Mouse (Mus musculus) left cerebral cortex, adult 2 months (tissue): ENCODE measurements around the gene Ifngr2. TPM values are rescaled to one million over a fixed set of nuclear protein-coding genes. Genes with fewer than 3 reads are reported as not detected.
"Not testable (repeated sequence)": the region's sequence is repeated elsewhere in the genome, so short reads cannot be mapped to it uniquely, and the experiment has no call there.

Experiments
- DNase-seq, 2 experiments: peaks; one replicate each; pipeline ENCODE4 v3.0.0; 2021 to 2022; ENCODE audit warnings: low spot score in 2 of 2, mixed read lengths in 1 of 2; ENCODE audit errors: extremely low spot score in 1 of 2
- H3K27ac ChIP-seq: fragments of 200-600 bp; 2 replicates; pipeline ENCODE4 v1.8.1; 2022
- H3K4me3 ChIP-seq: fragments of 200-600 bp; 2 replicates; pipeline ENCODE4 v1.8.1; 2022
- CTCF ChIP-seq: fragments of 200-600 bp; IDR thresholded peaks from 2 replicates; pipeline ENCODE4 v1.8.1; 2022; ENCODE audit warnings: antibody characterized with exemption, mild to moderate bottlenecking, moderate library complexity
- intact Hi-C: fragments of 180-260 bp; cut with DNase I; formaldehyde crosslinking; loops from one replicate; pipeline ENCODE4 v1.15.1; 2025
- total RNA-seq, 2 experiments: library from RNA; stranded (reverse); gene quantifications; 2 replicates each; pipeline ENCODE4 v1.2.3; 2021

Ifngr2 gene
- total RNA-seq, 2 experiments from 2014 or later, result 30.0 to 32.7 TPM

DNA sequence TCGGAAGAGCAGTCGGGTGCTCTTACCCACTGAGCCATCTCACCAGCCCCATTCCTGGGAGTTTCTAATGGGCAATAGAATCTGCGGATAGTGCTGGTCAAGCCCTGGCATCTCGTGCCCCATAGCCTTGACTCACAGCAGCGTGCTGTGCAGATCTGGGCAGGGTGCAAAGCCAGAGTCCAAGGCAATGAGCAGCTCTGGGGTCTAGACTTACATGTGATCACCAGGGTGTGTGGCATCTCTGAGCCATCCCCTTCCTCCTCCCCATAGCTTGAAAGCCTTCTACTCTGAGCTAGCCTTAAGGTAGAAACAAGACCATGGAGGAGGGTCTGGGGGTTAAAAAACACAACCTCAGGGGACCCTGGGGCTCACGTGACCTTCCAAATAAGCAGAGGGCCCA, 20.6 kb upstream of the Ifngr2 start:
- no peak overlapping the region for H3K4me3 ChIP-seq
- H3K27ac ChIP-seq, result no peak overlapping the region
- intact Hi-C loops, result no loop called here
- no peak for DNase-seq
- TF ChIP-seq CTCF, result no peak

DNA sequence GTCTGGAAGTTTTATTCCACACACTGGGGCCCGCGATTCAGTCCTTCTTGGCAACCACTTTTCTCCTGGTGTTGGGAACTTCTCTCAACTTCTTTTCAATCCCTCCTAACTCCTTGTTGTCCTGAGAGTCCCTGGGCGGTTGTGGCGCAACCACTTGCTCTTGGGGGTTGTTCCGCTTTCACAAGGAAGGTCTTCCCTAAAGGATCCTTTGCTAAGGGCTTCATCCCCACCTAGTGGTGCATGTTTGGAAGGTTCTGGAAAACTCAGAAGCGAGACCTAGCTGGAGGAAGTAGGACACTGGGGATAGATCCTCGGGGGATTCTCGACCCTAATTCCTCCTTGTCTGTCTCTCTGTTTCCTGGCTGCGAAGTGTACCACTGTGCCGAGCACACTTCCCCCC, 19.8 kb upstream of the Ifngr2 start:
- Histone ChIP-seq H3K27ac (no peak overlapping the region), H3K4me3 (no peak overlapping the region)
- peak; percentile 36 for TF ChIP-seq CTCF
- no peak for DNase-seq
- intact Hi-C loops, result no loop called here

DNA sequence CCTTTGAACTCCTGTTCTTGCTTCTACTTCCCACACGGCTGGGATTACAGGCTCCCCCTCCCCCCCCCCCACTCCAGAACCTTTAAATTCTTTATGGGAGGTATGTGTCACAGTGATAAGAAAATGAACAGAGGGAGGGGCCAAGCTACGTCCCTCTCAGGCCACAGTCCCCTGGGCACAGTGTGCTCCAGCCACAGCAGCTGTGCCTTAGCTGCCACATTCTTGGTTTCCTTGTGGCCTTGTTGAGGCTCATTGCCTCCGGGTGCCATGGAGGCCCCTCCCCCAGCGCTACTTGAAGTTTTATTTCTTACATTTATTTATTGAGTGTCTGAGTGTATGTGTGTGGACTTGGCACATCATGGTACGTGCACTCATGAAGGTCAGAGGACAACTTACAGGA, 19.4 kb upstream of the Ifngr2 start:
- Histone ChIP-seq H3K27ac (no peak overlapping the region), H3K4me3 (no peak overlapping the region)
- no peak for TF ChIP-seq CTCF
- no peak for DNase-seq
- intact Hi-C loops, result no loop called here

DNA sequence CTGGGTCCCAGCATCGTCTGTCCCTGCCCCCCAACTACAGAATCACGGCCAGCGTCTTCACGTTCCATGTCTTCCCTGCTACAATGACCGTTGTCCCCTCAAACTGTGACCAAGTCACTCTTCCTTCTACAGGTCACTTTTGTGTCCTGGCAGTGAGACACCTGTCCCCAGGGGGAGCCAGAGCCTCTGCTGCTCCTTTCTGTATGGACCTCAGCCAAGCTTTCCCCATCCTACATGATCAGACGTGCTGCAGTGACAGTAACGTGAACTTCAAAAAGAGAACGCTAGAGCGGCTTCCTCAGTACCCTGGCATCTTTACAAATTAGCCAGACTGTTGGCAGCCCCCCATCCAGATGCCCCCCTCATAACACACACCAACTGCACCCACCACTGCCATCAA, 18.3 kb upstream of the Ifngr2 start:
- intact Hi-C loops, result no loop called here

DNA sequence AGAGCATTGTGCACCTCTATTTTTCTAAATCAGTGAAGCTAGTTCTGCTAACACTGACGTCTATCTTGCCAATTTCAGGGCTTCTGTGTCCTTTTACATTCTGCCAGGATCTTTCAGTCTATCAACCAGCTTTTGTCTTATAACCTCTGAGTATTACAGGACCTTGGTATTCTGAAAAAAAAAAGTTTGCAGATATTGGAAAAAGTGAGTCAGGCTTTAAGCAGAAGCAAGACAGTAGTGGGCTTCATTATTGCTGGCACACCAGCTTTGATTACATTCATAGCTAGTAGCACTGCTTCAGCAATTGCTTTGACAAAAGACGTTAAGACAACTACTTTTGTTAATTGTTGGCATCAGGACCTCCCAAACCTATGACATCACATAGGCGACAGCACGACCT, 16.0 kb upstream of the Ifngr2 start:
- DNase-seq, H3K27ac ChIP-seq, intact Hi-C loops, H3K4me3 ChIP-seq: not testable (repeated sequence)

More for the DNA sequence above, 18.3 kb upstream of the Ifngr2 start:
- DNase-seq, result no peak
- Histone ChIP-seq H3K4me3 (no peak overlapping the region), H3K27ac (no peak overlapping the region)
- TF ChIP-seq CTCF, result no peak

DNA sequence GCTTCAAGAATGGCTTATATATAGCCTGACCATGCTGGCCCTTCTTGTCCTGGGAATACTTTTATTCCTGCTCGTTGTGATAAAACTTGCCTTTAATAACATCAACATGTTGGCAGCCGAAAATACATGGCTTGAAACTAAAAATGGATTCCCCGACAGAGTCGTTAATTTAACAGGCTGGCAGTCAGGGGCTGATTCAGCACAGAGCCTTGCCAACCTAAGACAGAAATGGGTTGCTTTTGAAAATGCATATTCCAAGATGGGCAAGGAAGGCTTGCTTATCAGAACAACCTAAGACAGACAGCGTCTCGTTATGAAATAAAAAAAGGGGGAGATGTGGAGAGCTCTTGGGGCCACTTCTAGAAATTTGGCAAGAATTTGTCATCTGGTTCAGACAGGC, 15.0 kb upstream of the Ifngr2 start:
- no peak for DNase-seq
- no peak for TF ChIP-seq CTCF
- intact Hi-C loops, result no loop called here
- H3K27ac ChIP-seq, result no peak overlapping the region
- no peak overlapping the region for H3K4me3 ChIP-seq

DNA sequence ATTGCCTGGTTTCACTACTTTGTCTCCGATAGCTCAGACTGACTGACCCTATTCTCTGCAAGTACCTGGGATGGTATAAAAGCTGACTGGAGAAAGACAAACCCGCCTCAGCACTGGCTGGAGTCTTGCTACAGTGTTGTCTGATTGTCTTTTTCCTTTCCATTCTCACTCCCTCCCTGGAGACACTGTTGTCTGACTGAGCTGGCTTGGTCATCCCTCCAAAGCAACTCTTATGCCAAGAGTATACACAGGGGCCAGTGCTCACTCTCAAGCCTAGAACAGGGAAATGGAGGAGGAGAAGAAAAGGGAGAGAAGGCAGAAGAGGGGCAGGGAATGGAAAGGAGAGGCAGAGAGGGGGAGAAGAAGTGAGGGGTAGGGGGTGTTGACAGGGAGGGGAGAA, 14.4 kb upstream of the Ifngr2 start:
- intact Hi-C loops, result no loop called here
- H3K27ac ChIP-seq, result no peak overlapping the region
- no peak for DNase-seq
- no peak overlapping the region for H3K4me3 ChIP-seq
- no peak for TF ChIP-seq CTCF

DNA sequence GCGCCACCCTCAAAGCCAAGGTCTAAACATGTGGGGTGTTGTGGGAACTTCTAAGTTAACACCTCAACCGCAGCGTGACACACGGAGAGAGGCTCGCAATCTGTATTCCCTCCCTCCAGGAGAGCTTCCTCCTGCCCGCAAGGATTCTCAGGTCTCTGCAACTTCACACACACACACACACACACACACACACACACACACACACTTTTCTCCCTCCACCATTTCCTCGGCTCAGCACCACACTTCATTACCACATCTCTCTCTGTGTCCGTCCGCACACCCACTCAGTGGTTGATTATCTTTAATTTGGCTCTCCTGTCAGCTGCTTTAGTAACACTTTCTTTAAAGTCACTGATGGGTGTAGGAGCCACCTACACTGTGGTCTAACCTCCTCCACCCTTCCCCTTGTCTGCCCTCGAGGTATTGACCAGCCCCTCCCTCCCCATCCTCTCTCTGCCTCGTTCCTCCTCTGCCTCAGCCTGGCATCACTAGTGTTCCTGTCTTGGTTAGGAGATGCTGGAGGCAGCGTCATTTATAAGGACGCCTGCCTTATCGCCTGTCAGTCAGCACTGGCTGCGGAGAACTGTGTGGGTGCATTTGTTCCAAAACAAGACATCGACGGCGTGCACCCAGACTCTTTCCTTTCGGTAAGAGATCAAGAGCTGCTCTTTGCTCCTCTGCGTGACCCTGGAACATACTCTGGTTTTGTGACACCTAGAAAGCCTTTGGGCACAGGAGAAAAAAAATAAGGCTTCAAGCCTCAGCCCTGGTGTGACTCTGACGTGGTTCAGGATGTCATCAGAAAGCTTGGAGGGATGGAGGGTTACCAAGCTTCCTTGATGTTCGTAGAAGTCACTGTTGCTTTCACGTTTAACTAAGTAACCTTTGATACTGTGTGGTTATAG, 13.5 kb upstream of the Ifngr2 start:
- DNase-seq, result no peak
- TF ChIP-seq CTCF, result no peak
- H3K4me3 ChIP-seq, result no peak overlapping the region
- intact Hi-C loops, result no loop called here
- no peak overlapping the region for H3K27ac ChIP-seq

DNA sequence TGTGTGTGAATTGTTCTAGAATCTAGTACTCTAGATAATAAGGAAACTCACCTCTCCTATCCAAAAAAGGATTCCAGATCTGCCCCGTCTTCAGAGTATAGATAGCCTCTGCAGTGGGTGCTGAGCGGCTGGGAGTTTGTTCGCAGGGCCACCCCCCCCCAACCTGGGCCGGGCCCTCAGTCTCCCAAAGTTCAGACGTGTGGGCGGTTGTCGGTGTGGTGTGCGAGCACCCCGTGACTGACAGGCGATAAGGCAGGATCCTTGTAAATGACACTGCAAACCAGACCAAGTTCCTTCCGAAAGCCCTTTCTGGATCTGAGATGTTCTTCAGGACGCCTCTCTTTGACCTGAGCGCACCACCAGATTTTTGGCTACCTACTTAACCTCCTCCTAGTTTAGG, 12.4 kb upstream of the Ifngr2 start:
- intact Hi-C loops, result no loop called here
- peak; percentile 51 to 74 for DNase-seq
- TF ChIP-seq CTCF, result no peak
- H3K4me3 ChIP-seq, result no peak overlapping the region
- H3K27ac ChIP-seq, result no peak overlapping the region

DNA sequence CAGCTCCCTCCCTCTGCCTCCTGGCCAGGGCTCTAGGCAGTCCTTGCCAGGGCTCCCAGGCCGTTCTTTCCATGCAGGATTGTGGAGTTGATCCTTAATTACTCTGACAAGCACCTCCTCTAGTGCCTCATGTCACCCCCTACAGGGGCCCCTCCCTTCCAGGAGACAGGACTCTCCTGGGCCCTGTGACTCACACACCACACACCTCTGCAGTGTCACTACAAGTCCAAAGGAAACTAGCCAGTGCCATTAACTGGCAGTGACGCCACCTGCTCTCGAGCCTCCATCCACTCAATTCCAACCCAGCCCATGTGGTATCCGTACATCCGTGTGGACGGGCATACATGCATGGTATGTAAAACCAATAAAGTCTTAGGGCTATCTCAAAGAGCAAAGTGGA, 12.0 kb upstream of the Ifngr2 start:
- TF ChIP-seq CTCF, result no peak
- intact Hi-C loops, result no loop called here
- Histone ChIP-seq H3K4me3 (no peak overlapping the region), H3K27ac (no peak overlapping the region)
- no peak for DNase-seq

DNA sequence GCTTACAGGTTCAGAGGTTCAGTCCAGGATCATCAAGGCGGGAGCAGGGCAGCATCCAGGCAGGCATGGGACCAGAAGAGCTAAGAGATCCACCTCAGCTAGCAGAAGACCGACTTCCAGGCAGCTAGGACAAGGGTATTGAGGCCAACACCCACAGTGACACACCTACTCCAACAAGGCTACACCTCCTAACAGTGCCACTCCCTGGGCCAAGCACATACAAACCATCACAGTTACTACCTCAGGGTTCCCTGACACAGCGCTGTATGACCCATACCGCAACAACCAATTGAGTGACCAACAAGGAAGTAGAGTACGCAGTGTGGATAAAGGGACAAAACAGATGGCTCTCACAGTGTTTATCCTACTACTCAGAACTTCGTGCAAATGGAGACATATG, 10.5 kb upstream of the Ifngr2 start:
- intact Hi-C loops, result no loop called here
- H3K27ac ChIP-seq, result no peak overlapping the region
- TF ChIP-seq CTCF, result no peak
- no peak overlapping the region for H3K4me3 ChIP-seq
- no peak for DNase-seq

DNA sequence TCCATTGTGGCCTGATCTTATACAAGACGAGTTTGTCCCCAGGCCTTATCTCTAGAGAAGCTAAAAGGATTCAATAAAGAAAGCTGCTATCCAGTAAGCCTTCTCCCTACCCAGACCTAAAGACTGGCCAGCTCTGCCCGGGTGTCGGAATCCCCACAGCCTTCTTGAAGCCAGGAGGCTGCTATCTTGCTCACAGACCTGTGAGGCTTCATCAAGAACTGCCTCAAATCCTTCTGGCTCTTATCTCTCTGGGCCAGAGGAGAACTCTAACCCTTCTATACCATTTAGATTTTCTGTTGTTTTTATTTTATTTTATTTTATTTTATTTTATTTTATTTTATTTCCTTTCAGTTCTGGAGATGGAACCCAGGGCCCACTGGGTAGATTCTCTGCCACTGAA, 9.8 kb upstream of the Ifngr2 start:
- intact Hi-C loops, result no loop called here
- Histone ChIP-seq H3K4me3 (no peak overlapping the region), H3K27ac (no peak overlapping the region)
- DNase-seq, result no peak
- TF ChIP-seq CTCF, result no peak

DNA sequence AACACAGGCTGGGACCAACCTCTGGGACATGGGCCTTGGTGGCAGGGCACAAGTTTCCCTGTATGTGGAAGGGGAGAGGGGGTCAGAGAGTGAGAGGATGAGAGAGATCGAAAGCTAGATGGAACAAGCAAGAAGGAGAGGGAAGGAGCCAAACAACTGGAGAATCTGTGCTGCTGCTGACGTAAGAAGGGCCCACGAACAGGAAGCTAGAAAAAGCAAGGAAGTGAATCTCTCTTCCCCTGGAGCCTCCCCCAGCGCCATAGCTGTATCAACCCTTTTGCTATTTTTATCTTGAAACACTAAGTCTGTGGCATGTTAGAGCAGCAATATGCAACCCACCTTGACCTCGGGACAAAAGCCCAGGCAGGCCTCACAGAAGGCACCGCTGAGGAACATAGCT, 8.8 kb upstream of the Ifngr2 start:
- Histone ChIP-seq H3K4me3 (no peak overlapping the region), H3K27ac (no peak overlapping the region)
- TF ChIP-seq CTCF, result no peak
- intact Hi-C loops, result no loop called here
- DNase-seq, result no peak
